Mouse (Mus musculus) G1E (cell line): Measurements from ENCODE around the gene Lurap1l. TPM values are rescaled to one million over a fixed set of nuclear protein-coding genes. Genes with fewer than 3 reads are reported as not detected.

Experiments
- ATAC-seq: 2 replicates; pipeline ENCODE4 v1.8.0; 2016; ENCODE audit warnings: mild to moderate bottlenecking; ENCODE audit not compliant: insufficient number of reproducible peaks, poor library complexity, low FRiP score, severe bottlenecking; ENCODE audit errors: extremely low read depth
- DNase-seq: peaks from one replicate; pipeline ENCODE4 v3.0.0; 2012; ENCODE audit warnings: low spot score
- H3K27me3 ChIP-seq: 2 replicates; pipeline ENCODE4 v1.6.1; 2012; ENCODE audit warnings: mild to moderate bottlenecking, low read length, inconsistent platforms; ENCODE audit not compliant: insufficient read depth
- H3K36me3 ChIP-seq: replicated peaks from 2 replicates; pipeline ENCODE3; 2012; ENCODE audit warnings: mild to moderate bottlenecking, inconsistent platforms
- H3K4me1 ChIP-seq: 2 replicates; pipeline ENCODE4 v1.6.1; 2012; ENCODE audit warnings: low read depth, low read length, inconsistent platforms, mixed read lengths; ENCODE audit not compliant: insufficient read depth
- H3K4me3 ChIP-seq: 2 replicates; pipeline ENCODE4 v1.5.1; 2012; ENCODE audit warnings: low read depth, mild to moderate bottlenecking, inconsistent platforms, low read length, moderate library complexity, mixed read lengths
- H3K9me3 ChIP-seq: replicated peaks from 2 replicates; pipeline ENCODE4 v1.6.1; 2012; ENCODE audit warnings: inconsistent platforms
- CTCF ChIP-seq: IDR thresholded peaks from 2 replicates; pipeline ENCODE4 v1.5.1; 2012; ENCODE audit warnings: low read depth, low read length, inconsistent platforms, mixed read lengths
- GATA1 ChIP-seq: IDR thresholded peaks from 2 replicates; pipeline ENCODE4 v1.6.1; 2012; ENCODE audit warnings: borderline replicate concordance, low read length, inconsistent platforms, mixed read lengths
- GATA2 ChIP-seq: IDR thresholded peaks from 2 replicates; pipeline ENCODE4 v1.6.1; 2012; ENCODE audit warnings: low read depth, low read length, inconsistent platforms, borderline replicate concordance
- POLR2AphosphoS5 ChIP-seq: IDR thresholded peaks from 2 replicates; pipeline ENCODE4 v1.6.1; 2012; ENCODE audit warnings: low read depth, low read length, inconsistent platforms; ENCODE audit not compliant: insufficient replicate concordance
- TAL1 ChIP-seq: conservative IDR thresholded peaks from 2 replicates; pipeline ENCODE4 v1.6.1; 2012; ENCODE audit warnings: low read depth, low read length, inconsistent platforms, mixed read lengths
- polyA plus RNA-seq: library from polyadenylated mRNA; stranded (reverse); fragments of >175 nt; gene quantifications from 2 replicates; pipeline ENCODE4 v1.2.3, GENCODE M21; 2012
- total RNA-seq, 2 experiments: library from RNA; stranded (forward) in 1 of 2; stranded (reverse) in 1 of 2; fragments of 200-1000 nt in 1 of 2; fragments of >200 nt in 1 of 2; fragmentation: Nextera tagmentation in 1 of 2; gene quantifications; 2 replicates each; pipeline ENCODE4 v1.2.3; 2014 to 2017

Lurap1l gene
- total and polyA plus RNA-seq, 3 experiments: 0.05 TPM; not detected in 2

DNA sequence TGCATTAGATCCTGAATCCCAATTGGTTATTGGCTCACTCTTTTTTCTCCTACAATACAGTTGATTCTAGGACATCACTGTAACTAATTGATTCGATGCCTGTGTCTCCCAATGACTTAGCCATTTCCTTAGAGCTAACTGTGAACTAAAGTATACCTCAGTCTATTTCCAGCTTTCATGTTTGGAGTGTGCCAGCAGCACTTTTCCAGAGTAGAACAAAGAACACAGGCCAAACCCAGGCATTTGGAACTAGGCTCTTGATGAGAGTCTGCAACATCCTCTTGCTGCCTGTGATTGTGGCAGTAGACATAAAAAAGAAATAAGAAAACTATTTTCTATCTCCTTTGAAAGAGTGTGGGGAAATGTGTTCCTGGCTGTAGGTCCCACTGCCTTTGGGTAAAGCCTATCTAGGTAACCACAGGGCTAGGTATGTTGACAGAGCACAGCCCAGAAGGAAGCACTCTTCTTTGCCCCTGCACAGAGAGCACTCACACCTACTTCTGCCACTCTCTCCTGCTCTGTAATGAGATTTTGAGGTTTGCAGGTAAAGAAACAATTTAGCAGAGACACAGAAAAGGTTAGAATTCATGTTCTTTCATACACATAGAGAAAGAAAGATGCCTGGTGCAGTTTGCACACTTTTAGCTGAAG is 8.9 kb downstream of the Lurap1l start:
- H3K9me3 ChIP-seq: no peaks in the 10 kb centered on the region
- H3K4me1 ChIP-seq: no peaks in the 10 kb centered on the region
- H3K36me3 ChIP-seq: no peaks in the 10 kb centered on the region
- H3K4me3 ChIP-seq: no peak overlapping the region
- TF ChIP-seq GATA2: no peak
- no peak for TF ChIP-seq GATA1
- no peak for TF ChIP-seq TAL1
- TF ChIP-seq CTCF: no peak
- no peak for DNase-seq
- no peak for ATAC-seq
- H3K27me3 ChIP-seq: no peaks in the 10 kb centered on the region

DNA sequence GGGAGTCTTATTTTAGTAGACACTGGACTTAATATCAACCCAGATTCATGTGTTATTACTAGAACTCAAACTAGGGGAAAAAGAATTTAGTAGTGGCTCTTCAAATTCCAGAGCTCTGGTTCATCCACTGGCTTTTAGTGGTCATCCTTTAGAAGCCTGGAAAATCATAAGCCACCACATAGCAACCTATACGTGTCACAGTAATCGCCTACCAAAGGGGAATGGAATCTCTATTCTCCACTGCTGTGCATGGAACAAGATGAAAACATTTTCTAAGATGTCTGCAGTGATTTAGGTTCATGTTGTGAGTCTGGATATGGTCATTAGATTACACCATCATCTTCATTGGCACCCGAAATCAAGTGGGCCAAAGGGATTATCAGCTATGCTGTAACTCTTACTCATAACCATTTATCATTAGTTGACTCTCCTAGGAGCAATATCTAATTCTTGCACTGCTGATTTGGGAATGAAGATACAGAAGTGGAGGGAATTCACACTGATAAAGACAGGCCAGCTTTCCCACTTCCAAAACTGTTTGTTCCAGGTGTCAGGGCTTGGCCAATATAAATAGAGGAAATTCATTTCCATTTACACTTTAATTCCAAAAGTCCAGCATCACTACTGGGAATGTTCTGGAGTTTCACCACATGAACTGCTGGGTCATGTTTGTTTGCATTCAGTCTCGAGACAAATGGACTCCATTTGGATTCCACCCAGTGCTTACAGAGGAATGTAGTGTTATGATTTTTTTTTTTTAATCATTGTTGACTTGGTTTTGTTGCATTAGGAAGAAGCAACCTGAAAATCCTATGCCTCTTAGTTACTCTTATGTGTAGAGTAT is 11.4 kb downstream of the Lurap1l start:
- H3K9me3 ChIP-seq: no peaks in the 10 kb centered on the region; the same call in 1 of the 2 replicates
- H3K4me1 ChIP-seq: no peaks in the 10 kb centered on the region
- no peak overlapping the region for H3K4me3 ChIP-seq
- H3K27me3 ChIP-seq: no peaks in the 10 kb centered on the region
- ATAC-seq: no peak
- TF ChIP-seq POLR2AphosphoS5 (no peak), GATA1 (no peak), CTCF (no peak), GATA2 (no peak), TAL1 (no peak)
- no peaks in the 10 kb centered on the region for H3K36me3 ChIP-seq
- DNase-seq: no peak

GRCm38 (mm10) chr4:80922654-80923053 is 12.2 kb downstream of the Lurap1l start:
- DNase-seq (no peak), ATAC-seq (no peak)
- TF ChIP-seq GATA1 (no peak), GATA2 (no peak), POLR2AphosphoS5 (no peak), CTCF (no peak), TAL1 (no peak)
- no peaks in the 10 kb centered on the region for H3K36me3 ChIP-seq
- no peaks in the 10 kb centered on the region; the same call in 1 of the 2 replicates for H3K9me3 ChIP-seq
- H3K4me1 ChIP-seq: no peaks in the 10 kb centered on the region
- no peaks in the 10 kb centered on the region for H3K27me3 ChIP-seq
- no peak overlapping the region for H3K4me3 ChIP-seq

GRCm38 (mm10) chr4:80924815-80925214 is 14.4 kb downstream of the Lurap1l start:
- ATAC-seq: no peak
- no peaks in the 10 kb centered on the region; the same call in 1 of the 2 replicates for H3K9me3 ChIP-seq
- H3K4me1 ChIP-seq: no peaks in the 10 kb centered on the region
- no peaks in the 10 kb centered on the region for H3K36me3 ChIP-seq
- no peaks in the 10 kb centered on the region for H3K27me3 ChIP-seq
- no peak overlapping the region for H3K4me3 ChIP-seq
- DNase-seq: no peak
- no peak for TF ChIP-seq TAL1
- TF ChIP-seq GATA2: no peak
- no peak for TF ChIP-seq POLR2AphosphoS5
- no peak for TF ChIP-seq GATA1
- no peak for TF ChIP-seq CTCF

GRCm38 (mm10) chr4:80925752-80926519 is 15.5 kb downstream of the Lurap1l start:
- Histone ChIP-seq H3K36me3 (no peaks in the 10 kb centered on the region), H3K4me3 (no peak overlapping the region), H3K9me3 (peaks cover under 1% of the 10 kb centered on the region), H3K4me1 (no peaks in the 10 kb centered on the region), H3K27me3 (no peaks in the 10 kb centered on the region)
- DNase-seq: no peak
- no peak for ATAC-seq
- no peak for TF ChIP-seq GATA1
- TF ChIP-seq POLR2AphosphoS5: no peak
- no peak for TF ChIP-seq GATA2
- no peak for TF ChIP-seq CTCF
- TF ChIP-seq TAL1: no peak
